Mouse (Mus musculus) liver, adult 2 months (tissue): ENCODE results near the gene Nudt6.

ENCODE experiments used
- CTCF ChIP-seq: fragments of 200-500 bp; IDR thresholded peaks from 2 replicates; pipeline ENCODE4 v1.5.1; 2011; ENCODE audit warnings: low read depth, low read length, control low read depth
- POLR2A ChIP-seq: fragments of 200-500 bp; IDR thresholded peaks from 2 replicates; pipeline ENCODE4 v1.6.1; 2011; ENCODE audit warnings: low read length, control low read depth; ENCODE audit not compliant: insufficient read depth; ENCODE audit errors: extremely low read depth

GRCm38 (mm10) chr3:37373712-37374111, 46.3 kb downstream of the Nudt6 start:
- TF ChIP-seq CTCF (no peak), POLR2A (no peak)
